Mouse (Mus musculus) c-Kit-negative CD71-positive TER-119-positive erythroid progenitor cells, embryonic 14.5 days (primary cell): Measurements from ENCODE around the gene Ccdc155.

ENCODE experiments used
- DNase-seq: peaks from one replicate; pipeline ENCODE4 v3.0.0-alpha.2; 2013; ENCODE audit warnings: low read depth, low spot score

Gene Ccdc155

GRCm38 (mm10) chr7:45147267-45147666 lies 57.4 kb downstream of the Ccdc155 start:
- DNase-seq: no peak

GRCm38 (mm10) chr7:45145460-45145859 lies 59.2 kb downstream of the Ccdc155 start:
- DNase-seq: no peak

GRCm38 (mm10) chr7:45144368-45145174 lies 60.1 kb downstream of the Ccdc155 start:
- DNase-seq: no peak

GRCm38 (mm10) chr7:45141914-45142313 lies 62.8 kb downstream of the Ccdc155 start:
- no peak for DNase-seq

- no peak for DNase-seq
These were observed 63.4 kb downstream of the Ccdc155 start for GRCm38 (mm10) chr7:45141319-45141718.

- no peak for DNase-seq
These were observed 64.6 kb downstream of the Ccdc155 start for GRCm38 (mm10) chr7:45139904-45140723.

GRCm38 (mm10) chr7:45138403-45138802 lies 66.3 kb downstream of the Ccdc155 start:
- DNase-seq: no peak

- DNase-seq: no peak
These were observed 67.3 kb downstream of the Ccdc155 start for GRCm38 (mm10) chr7:45137171-45138006.

- DNase-seq: peak; percentile 82
These were observed 68.6 kb downstream of the Ccdc155 start, which contains the start of the genes Gm45713 and Flt3l for GRCm38 (mm10) chr7:45135993-45136567. Gene Gm45713 (minus strand): TSS chr7:45136231. Gene Flt3l (minus strand): TSS chr7:45136432.

GRCm38 (mm10) chr7:45135370-45135769 lies 69.3 kb downstream of the Ccdc155 start:
- no peak for DNase-seq

GRCm38 (mm10) chr7:45134544-45135026 lies 70.1 kb downstream of the Ccdc155 start:
- DNase-seq: no peak
